Mouse (Mus musculus) lung, adult 18-20 months (tissue): ENCODE measurements at regions not wholly inside any gene's neighbourhood (a gene's known extent, or its start where the extent isn't known, plus 50 kb on each side); places are given as distances from the start of the nearest gene placed in this dataset.

Source experiments
- DNase-seq, 2 experiments: peaks; one replicate each; pipeline ENCODE4 v3.0.0; 2022; ENCODE audit warnings: mixed read lengths in 2 of 2

- DNase-seq: no peak
Measured at GRCm38 (mm10) chr8:115425360-115425759, 282.2 kb downstream of the Maf start.

- DNase-seq: no peak
Measured at GRCm38 (mm10) chr8:115423682-115424081, 283.9 kb downstream of the Maf start.

GRCm38 (mm10) chr8:115423056-115423455, 284.5 kb downstream of the Maf start:
- peak; percentile 9 to 10 for DNase-seq

- DNase-seq: no peak
Measured at GRCm38 (mm10) chr8:115420536-115420935, 287.1 kb downstream of the Maf start.

GRCm38 (mm10) chr8:115420131-115420530, 287.5 kb downstream of the Maf start:
- no peak for DNase-seq

GRCm38 (mm10) chr8:115418056-115418455, 289.5 kb downstream of the Maf start:
- DNase-seq: no peak

GRCm38 (mm10) chr8:115414061-115414473, 293.5 kb downstream of the Maf start:
- peak; percentile 10 to 13 for DNase-seq

- DNase-seq: no peak
Measured at GRCm38 (mm10) chr8:115411756-115412155, 295.8 kb downstream of the Maf start.

GRCm38 (mm10) chr8:115411061-115411460, 296.5 kb downstream of the Maf start:
- no peak for DNase-seq

- DNase-seq: no peak
Measured at GRCm38 (mm10) chr8:115410191-115410590, 297.4 kb downstream of the Maf start.

GRCm38 (mm10) chr8:115407535-115407934, 300.1 kb downstream of the Maf start:
- DNase-seq: no peak

- DNase-seq: no peak
Measured at GRCm38 (mm10) chr8:115403601-115404000, 304.0 kb downstream of the Maf start.

- DNase-seq: peak; percentile 6 to 12
Measured at GRCm38 (mm10) chr8:115402471-115403197, 305.0 kb downstream of the Maf start.
